Mouse (Mus musculus): ENCODE results near the gene Sfxn5. TPM values are rescaled to one million over a fixed set of nuclear protein-coding genes. Genes with fewer than 3 reads are reported as not detected.

The Sfxn5 gene
- polyA plus RNA-seq, 1 experiment from 2014 or later: 7.7 TPM

- no peak for ATAC-seq (ENCODE audit: borderline replicate concordance, extremely low read depth, low FRiP score, low TSS enrichment)
- Histone ChIP-seq H3K4me3 (no peak overlapping the region), H3K4me1 (no peaks in the 10 kb centered on the region), H3K27me3 (no peaks in the 10 kb centered on the region), H3K9me3 (no peaks in the 10 kb centered on the region), H3K27ac (no peak overlapping the region), H3K9ac (no peak overlapping the region), H3K36me3 (peaks cover 6% of the 10 kb centered on the region; the same call in 1 of the 2 replicates), H3K4me2 (no peak overlapping the region)
Measured at GRCm38 (mm10) chr6:85344929-85345328, 11.7 kb upstream of the Sfxn5 start.

- 85% methylated on average over 8 of the region's 8 CpGs for WGBS
- H3K27ac ChIP-seq: no peak overlapping the region
- no peaks in the 10 kb centered on the region for H3K9me3 ChIP-seq
- no peak overlapping the region for H3K4me2 ChIP-seq
- peaks cover 6% of the 10 kb centered on the region; the same call in 1 of the 2 replicates for H3K36me3 ChIP-seq
- no peaks in the 10 kb centered on the region for H3K27me3 ChIP-seq
- no peak overlapping the region for H3K4me3 ChIP-seq
- no peak overlapping the region for H3K9ac ChIP-seq
- no peak for ATAC-seq (ENCODE audit: borderline replicate concordance, extremely low read depth, low FRiP score, low TSS enrichment)
- no peaks in the 10 kb centered on the region for H3K4me1 ChIP-seq
Measured at GRCm38 (mm10) chr6:85343027-85343426, 9.8 kb upstream of the Sfxn5 start.

DNA sequence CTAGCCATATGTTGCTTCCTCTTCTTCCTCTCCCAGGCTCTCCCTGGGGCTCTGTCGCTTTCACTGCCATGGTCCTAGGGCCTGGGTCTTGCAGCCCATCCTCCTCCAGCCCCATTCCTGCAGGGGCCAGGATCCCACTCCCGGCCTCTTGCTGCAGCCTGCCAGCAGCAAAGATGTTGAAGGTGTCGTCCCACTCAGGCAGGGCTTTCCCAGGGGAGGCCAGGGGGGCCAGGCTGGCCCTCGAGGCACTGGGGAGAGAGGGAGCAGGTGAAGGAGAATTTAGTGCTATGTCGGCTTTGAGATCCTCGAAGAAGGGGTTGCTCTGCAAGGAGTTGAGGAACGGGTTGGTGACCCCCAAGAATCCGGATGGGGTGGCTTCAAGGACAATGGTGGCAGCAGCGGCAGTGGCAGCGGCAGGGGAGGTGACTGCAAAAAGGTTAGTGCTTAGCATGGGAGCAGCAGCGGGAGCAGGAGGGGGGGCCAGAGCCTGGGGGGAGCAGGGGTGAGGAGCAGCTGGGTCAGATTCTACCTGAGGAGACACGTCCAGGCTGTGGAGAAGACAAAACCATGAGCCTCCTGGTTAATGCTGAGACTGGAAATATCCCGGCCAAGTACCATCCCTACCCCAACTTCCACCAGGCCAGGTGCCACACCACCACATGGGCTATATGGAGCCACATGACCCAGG, 8.7 kb upstream of the Sfxn5 start:
- WGBS: 73% methylated on average over 13 of the region's 13 CpGs
- ATAC-seq (ENCODE audit: borderline replicate concordance, extremely low read depth, low FRiP score, low TSS enrichment): no peak

GRCm38 (mm10) chr6:85340184-85340583, 7.0 kb upstream of the Sfxn5 start:
- H3K36me3 ChIP-seq: no peaks in the 10 kb centered on the region
- H3K4me1 ChIP-seq: no peaks in the 10 kb centered on the region
- WGBS: 57% methylated on average over 12 of the region's 12 CpGs
- no peaks in the 10 kb centered on the region for H3K9me3 ChIP-seq
- H3K9ac ChIP-seq: no peak overlapping the region
- H3K27ac ChIP-seq: no peak overlapping the region
- no peak overlapping the region for H3K4me3 ChIP-seq
- H3K27me3 ChIP-seq: no peaks in the 10 kb centered on the region
- ATAC-seq (ENCODE audit: borderline replicate concordance, extremely low read depth, low FRiP score, low TSS enrichment): 0 out of 2 replicates have a peak, but pooled peaks have one; percentile 21
- no peak overlapping the region for H3K4me2 ChIP-seq

More for the DNA sequence above, 8.7 kb upstream of the Sfxn5 start:
- Histone ChIP-seq H3K9ac (no peak overlapping the region), H3K36me3 (no peaks in the 10 kb centered on the region), H3K9me3 (no peaks in the 10 kb centered on the region), H3K4me3 (no peak overlapping the region), H3K27me3 (no peaks in the 10 kb centered on the region), H3K4me1 (no peaks in the 10 kb centered on the region), H3K4me2 (no peak overlapping the region), H3K27ac (no peak overlapping the region)

DNA sequence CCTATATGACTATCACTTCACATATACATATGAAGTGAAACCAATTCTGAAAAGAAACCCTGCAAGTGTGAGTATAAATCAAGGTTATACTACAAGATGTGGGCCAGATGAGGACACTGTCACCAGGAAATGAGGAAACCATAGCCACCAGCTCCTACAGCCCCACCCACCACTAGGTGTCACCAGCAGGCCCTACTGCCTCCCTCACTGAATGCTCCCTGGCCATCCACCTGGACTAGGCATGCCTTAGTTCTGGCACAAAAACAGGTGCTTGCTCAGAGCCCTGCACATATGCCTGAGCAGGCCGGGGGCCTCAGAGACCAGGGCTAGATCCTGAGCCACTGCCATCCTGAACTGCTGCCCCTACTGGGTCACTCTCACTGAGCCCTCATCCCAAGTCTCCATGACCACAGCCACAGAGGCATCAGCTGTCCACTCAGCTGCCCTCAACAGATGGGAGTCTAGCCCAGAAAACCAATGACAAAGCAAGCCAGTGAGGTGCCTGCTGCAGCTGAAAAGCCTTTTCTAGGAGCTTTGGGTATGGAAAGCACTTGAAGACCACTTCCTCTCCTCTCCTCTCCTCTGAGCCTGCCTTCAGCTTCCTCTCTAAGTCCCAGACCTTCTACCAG, 6.2 kb upstream of the Sfxn5 start:
- Histone ChIP-seq H3K9ac (no peak overlapping the region), H3K27ac (no peak overlapping the region), H3K4me1 (no peaks in the 10 kb centered on the region), H3K36me3 (no peaks in the 10 kb centered on the region), H3K9me3 (no peaks in the 10 kb centered on the region), H3K4me3 (no peak overlapping the region), H3K4me2 (no peak overlapping the region), H3K27me3 (no peaks in the 10 kb centered on the region)
- ATAC-seq (ENCODE audit: borderline replicate concordance, extremely low read depth, low FRiP score, low TSS enrichment): no peak
- WGBS: 44% methylated on average over 1 of the region's 1 CpGs

DNA sequence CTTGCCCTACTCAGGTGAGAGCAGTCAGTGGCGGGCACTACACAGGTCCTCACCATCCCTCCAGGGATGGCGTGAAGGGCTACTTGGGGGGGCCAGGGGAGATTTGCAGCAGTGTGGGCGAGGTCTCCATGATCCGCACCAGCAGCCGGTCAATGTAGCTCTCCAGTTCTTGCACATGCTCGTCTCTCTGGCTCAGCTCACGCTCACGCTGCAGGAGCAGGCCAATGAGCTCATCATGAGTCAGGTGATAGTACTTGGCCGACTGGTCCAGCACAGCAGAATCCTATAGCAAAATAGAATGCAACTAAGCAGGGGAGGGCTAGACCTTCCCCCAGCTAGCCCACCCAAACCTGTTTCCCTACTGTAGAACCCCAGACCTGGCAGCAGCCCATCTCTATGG, 3.7 kb upstream of the Sfxn5 start:
- H3K9me3 ChIP-seq: no peaks in the 10 kb centered on the region
- no peak overlapping the region for H3K27ac ChIP-seq
- WGBS: 75% methylated on average over 9 of the region's 9 CpGs
- no peak for ATAC-seq (ENCODE audit: borderline replicate concordance, extremely low read depth, low FRiP score, low TSS enrichment)
- H3K4me1 ChIP-seq: peaks cover 4% of the 10 kb centered on the region
- H3K27me3 ChIP-seq: no peaks in the 10 kb centered on the region
- no peak overlapping the region for H3K4me3 ChIP-seq
- no peak overlapping the region for H3K9ac ChIP-seq
- no peak overlapping the region for H3K4me2 ChIP-seq
- no peaks in the 10 kb centered on the region for H3K36me3 ChIP-seq

GRCm38 (mm10) chr6:85335352-85335751, 2.1 kb upstream of the Sfxn5 start:
- H3K4me1 ChIP-seq: peaks cover 14% of the 10 kb centered on the region
- ATAC-seq (ENCODE audit: borderline replicate concordance, extremely low read depth, low FRiP score, low TSS enrichment): no peak
- no peak overlapping the region for H3K9ac ChIP-seq
- WGBS: 62% methylated on average over 3 of the region's 3 CpGs
- no peak overlapping the region for H3K4me2 ChIP-seq
- H3K9me3 ChIP-seq: no peaks in the 10 kb centered on the region
- H3K27me3 ChIP-seq: no peaks in the 10 kb centered on the region
- no peaks in the 10 kb centered on the region for H3K36me3 ChIP-seq
- H3K27ac ChIP-seq: no peak overlapping the region
- H3K4me3 ChIP-seq: no peak overlapping the region

GRCm38 (mm10) chr6:85334851-85335250, 1.6 kb upstream of the Sfxn5 start:
- no peak for ATAC-seq (ENCODE audit: borderline replicate concordance, extremely low read depth, low FRiP score, low TSS enrichment)
- Histone ChIP-seq H3K9ac (no peak overlapping the region), H3K4me3 (no peak overlapping the region), H3K27ac (no peak overlapping the region), H3K36me3 (no peaks in the 10 kb centered on the region), H3K27me3 (no peaks in the 10 kb centered on the region), H3K9me3 (no peaks in the 10 kb centered on the region), H3K4me1 (peaks cover 14% of the 10 kb centered on the region), H3K4me2 (no peak overlapping the region)
- 60% methylated on average over 5 of the region's 5 CpGs for WGBS

- no peaks in the 10 kb centered on the region for H3K36me3 ChIP-seq
- 0 out of 2 replicates have a peak overlapping the region, but pooled peaks have one; percentile 94 for H3K4me2 ChIP-seq
- H3K27me3 ChIP-seq: no peaks in the 10 kb centered on the region
- H3K9ac ChIP-seq: no peak overlapping the region
- no peak overlapping the region for H3K4me3 ChIP-seq
- H3K9me3 ChIP-seq: no peaks in the 10 kb centered on the region
- no peak for ATAC-seq (ENCODE audit: borderline replicate concordance, extremely low read depth, low FRiP score, low TSS enrichment)
- peaks cover 14% of the 10 kb centered on the region for H3K4me1 ChIP-seq
- no peak overlapping the region for H3K27ac ChIP-seq
Measured at GRCm38 (mm10) chr6:85334251-85334650, 1.0 kb upstream of the Sfxn5 start.

DNA sequence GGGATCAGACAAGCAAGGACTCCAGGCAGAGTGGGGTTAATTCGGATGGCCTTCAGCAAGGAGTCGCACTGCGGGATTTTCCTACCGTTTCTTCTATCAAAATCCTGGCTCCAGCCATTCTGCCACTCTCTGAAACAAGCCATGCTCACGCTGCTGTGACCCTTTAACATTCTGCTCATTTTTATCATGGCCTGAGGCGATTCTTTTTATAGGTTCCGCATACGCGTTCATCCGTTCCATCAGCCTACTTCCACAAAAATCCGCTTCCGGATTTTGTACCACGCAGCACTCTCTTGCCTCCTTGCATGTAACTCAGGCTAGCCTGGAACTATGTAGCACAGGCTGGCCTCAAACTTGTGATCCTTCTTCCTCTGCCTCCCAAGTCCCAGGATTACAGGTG, 510 bp upstream of the Sfxn5 start:
- H3K27me3 ChIP-seq: no peaks in the 10 kb centered on the region
- H3K9me3 ChIP-seq: no peaks in the 10 kb centered on the region
- no peaks in the 10 kb centered on the region for H3K36me3 ChIP-seq
- peak overlapping the region; percentile 89 for H3K27ac ChIP-seq
- peak overlapping the region; percentile 53 for H3K9ac ChIP-seq
- H3K4me1 ChIP-seq: peaks cover 14% of the 10 kb centered on the region
- H3K4me3 ChIP-seq: peak overlapping the region; percentile 61
- WGBS: 2% methylated on average over 13 of the region's 13 CpGs
- peak overlapping the region; percentile 94 for H3K4me2 ChIP-seq
- ATAC-seq (ENCODE audit: borderline replicate concordance, extremely low read depth, low FRiP score, low TSS enrichment): no peak

- Histone ChIP-seq H3K4me1 (peaks cover 14% of the 10 kb centered on the region), H3K9me3 (no peaks in the 10 kb centered on the region), H3K36me3 (no peaks in the 10 kb centered on the region), H3K4me2 (peak overlapping the region; percentile 94), H3K9ac (peak overlapping the region; percentile 53), H3K27me3 (no peaks in the 10 kb centered on the region), H3K4me3 (peak overlapping the region; percentile 61), H3K27ac (peak overlapping the region; percentile 13)
- ATAC-seq (ENCODE audit: borderline replicate concordance, extremely low read depth, low FRiP score, low TSS enrichment): no peak
- under 1% methylated on average over 41 of the region's 41 CpGs for WGBS
Measured at GRCm38 (mm10) chr6:85332351-85332999, 747 bp downstream of the Sfxn5 start.

DNA sequence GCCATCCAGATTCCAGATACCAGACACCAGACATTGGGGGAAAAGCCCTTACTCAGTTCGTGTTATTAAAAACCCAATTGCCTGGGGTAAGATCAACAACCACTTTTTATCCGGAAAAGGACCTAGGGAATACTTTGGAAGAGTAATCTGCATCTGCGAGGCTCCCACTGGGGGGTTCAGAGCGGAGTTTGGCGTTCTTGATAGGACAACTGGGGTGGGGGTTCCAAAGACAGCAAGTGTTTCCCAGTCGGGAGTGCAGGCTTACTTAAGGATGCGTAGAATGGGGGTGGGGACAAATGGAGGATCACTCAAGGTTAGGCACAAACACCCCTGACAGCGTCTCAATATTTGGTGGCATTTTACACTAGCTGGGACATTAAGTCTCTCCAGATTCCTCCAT, 1.5 kb downstream of the Sfxn5 start:
- peaks cover 14% of the 10 kb centered on the region for H3K4me1 ChIP-seq
- H3K4me2 ChIP-seq: peak overlapping the region; percentile 94
- H3K27ac ChIP-seq: no peak overlapping the region
- no peaks in the 10 kb centered on the region for H3K9me3 ChIP-seq
- H3K36me3 ChIP-seq: no peaks in the 10 kb centered on the region
- no peak overlapping the region for H3K9ac ChIP-seq
- 10% methylated on average over 8 of the region's 8 CpGs for WGBS
- ATAC-seq (ENCODE audit: borderline replicate concordance, extremely low read depth, low FRiP score, low TSS enrichment): no peak
- no peaks in the 10 kb centered on the region for H3K27me3 ChIP-seq
- peak overlapping the region; percentile 61 for H3K4me3 ChIP-seq

Data from lung, embryonic 15.5 days (tissue).